Mouse (Mus musculus) T-helper 17 cell (primary cell): ENCODE measurements around the gene Retreg3.

ENCODE experiments used
- in situ Hi-C, 2 experiments: fragments of 300-600 bp; cut with MboI, MseI; formaldehyde crosslinking; loops; 1 replicate in 1 of 2; 2 replicates in 1 of 2; pipeline ENCODE4 v1.15.1; 2025; ENCODE audit warnings: high pct_unique_total_duplicates in 2 of 2

Retreg3 gene

DNA sequence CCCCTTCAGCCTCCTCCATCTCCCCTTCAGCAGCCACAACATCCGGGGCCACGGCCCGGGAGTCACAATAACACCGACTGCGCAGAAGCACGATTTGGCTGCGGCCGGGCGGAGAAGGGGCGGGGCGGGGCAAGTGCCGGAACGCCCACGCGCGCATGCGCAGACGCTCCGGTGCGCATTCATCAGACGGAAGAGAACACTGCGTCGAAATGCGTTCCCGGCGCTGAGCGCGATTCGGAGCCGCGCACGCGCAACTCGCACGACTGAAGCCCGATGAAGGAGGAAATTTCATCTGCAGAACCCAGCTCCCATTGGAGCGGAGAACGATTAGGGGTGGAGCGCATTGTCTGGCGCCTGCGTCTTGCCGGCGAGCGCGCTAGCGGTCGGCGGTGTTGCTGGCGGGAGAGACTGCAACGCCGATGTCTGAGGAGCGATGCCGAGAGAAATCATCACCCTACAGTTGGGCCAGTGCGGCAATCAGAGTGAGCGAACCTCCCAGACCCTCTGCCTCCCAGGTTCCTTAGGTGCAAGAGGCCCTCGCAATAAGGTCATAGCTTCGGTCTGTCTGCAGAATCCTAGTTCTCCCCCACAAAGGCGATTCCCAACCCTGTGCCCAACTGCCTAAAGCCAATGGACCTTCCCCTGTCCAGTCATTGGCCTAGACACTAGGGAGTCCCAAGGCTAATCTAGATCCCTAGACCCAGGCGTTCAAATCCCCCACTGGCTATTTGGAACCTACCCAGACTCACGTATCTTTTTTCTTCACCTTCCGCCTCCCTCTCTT, at the start of gene Retreg3, which contains the start of gene Tubg1:
Gene Retreg3 (minus strand): TSS at position 133 of the 784 bp plus-strand sequence.
Gene Tubg1 (plus strand): TSS at position 178 of the 784 bp plus-strand sequence.
- in situ Hi-C loops, result loop anchor here (5.0 kb wide), 1 partner anchor 42 kb away; no protein-coding TSS in a partner anchor

DNA sequence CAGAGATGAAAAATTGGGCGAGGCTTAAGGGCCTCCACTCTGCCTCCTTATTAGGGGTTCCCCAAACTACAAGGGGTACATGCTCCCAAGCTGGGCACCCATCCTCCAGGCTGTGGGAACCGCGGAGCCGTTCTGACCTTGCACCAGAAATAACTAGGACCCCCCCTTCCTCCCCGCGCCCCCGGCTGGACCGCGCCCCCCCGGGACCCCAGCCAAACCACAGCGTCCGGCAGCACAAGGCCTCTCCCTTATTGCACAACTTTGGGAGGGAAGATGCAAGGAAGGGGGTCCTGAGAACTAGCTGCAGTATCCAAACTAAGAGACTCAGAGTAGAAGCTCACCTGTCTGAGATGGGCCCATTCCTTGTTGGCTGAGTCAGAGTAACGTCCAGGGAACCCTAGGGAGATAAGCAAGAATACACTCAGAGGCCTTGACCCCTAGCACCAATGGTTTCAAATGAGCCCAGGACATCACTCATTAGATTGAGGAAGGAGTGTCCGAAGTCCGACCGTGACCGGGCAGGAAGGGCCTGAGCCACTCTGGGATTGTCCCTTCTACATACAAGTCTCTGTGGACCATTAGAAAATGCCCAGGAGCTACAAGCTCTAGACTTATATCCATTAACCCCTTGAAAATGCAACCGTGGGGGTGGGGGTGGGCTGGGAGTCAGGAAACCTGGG, 48.7 kb upstream of the Retreg3 start:
- in situ Hi-C loops, result no loop called here

DNA sequence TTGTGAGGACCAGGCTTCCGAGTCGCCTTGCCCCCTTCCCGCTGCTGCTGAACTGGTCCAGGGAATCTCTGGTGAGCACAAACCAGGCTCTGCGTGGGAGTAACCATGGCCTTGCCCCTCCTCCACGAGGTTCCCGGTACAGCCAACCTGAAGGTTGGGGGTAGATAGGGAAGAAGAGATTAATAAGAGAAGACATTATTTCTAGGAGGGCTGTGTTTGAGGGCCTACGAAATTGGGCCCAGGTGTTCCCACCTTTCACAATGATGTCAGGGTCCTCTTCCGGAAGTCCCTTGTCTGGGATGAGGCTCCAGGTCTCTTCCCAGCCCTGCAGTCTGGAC, 48.2 kb upstream of the Retreg3 start:
- in situ Hi-C loops, result no loop called here

DNA sequence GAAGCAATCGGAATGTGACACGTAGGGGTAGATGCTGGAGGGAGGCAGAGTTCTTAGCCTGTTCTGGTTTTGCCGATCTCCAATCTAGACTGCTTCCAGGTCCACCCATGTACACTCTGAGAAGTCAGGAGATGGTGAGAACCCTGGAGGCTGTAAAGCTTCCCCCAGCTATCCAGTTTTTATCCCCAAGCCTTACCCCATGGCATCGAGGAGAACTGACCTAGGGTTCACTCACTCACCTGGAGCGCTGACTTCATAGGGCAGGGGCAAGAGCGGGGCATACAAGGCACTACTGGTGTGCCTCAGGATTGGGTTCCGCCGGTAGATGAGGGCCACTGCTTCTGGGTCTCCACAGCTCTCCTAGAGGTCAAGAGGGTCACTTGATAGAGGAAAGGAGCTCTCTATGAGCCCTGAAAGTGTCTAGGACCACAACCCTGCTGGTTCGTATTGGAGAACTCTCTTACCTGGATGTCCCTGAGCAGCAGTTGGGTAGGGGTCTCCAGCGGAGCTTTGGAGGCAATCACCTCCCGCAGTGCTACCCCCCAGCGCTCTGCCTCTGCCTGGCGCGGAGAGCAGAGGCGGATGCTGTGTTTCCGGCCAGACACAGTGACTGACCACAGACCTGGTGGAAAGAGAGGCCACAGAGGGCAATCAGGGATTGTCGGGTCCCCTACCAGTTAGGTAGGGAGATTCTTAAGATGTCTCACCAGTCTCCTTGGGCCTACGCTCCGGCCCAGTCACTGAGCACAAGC, 47.7 kb upstream of the Retreg3 start:
- in situ Hi-C loops, result no loop called here

DNA sequence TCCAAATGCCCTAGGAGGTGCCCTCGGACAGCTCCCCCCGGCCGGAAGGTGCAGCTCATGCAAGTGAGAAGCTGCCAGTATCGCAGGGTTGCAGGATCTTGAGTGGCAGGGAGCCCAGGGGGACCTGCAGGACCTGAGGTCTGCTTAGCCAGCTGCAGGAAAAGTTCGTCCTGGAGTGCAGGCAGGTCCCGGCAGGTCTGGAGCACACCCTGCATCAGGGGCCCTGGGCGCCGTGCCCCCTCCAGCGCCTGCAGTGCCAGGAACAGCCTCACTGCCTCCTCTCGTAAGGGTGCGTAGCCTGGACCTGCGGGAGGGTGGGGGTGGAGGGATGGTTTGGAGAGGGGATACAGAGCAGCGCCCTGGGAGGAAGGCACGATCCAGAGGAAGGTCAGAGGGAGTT, 46.7 kb upstream of the Retreg3 start:
- in situ Hi-C loops, result no loop called here

DNA sequence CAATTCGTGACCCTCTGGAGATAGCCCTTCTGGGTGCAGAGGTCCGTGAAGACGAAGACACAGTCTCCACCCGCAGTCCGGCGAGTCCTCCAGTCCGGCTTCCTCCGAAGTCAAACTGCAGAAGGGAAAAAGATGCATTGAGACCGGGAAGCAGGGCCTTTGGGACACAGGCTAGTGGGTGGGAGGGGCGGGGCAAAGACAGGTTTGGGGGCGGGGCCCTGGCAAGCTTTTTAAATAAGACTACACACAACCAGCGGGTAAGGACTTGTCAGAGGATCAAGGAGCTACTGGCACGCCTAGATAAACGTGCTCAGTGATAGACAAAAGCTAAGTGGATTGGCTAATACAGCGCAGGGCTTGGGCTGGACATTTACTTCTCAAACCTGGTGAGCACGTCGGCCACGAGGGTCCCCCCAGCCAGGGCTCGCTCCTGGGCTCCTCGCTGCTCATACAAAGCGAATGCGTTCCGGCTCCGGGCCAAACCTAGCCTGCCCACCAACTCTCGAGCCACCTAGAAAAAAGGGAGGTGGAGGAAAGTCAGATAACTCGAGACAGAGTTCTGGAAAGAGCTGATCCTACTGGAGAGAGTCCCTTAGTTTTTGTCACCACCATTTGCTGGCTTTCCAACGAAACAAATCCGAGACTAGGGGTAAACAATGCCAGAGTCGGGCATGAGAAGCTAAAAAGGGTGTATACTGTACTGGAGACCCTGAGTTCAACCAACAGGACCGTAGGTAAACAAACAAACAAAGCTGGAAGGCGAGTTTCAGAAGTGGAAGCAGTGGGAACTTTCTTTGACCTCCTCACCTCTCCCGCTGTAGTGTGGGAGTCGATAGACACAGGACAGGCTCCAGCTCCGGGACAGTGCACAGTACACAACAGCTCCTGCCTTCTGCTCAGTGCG, 45.2 kb upstream of the Retreg3 start:
- in situ Hi-C loops, result loop anchor here (5.0 kb wide), 1 partner anchor 43 kb away; no protein-coding TSS in a partner anchor

DNA sequence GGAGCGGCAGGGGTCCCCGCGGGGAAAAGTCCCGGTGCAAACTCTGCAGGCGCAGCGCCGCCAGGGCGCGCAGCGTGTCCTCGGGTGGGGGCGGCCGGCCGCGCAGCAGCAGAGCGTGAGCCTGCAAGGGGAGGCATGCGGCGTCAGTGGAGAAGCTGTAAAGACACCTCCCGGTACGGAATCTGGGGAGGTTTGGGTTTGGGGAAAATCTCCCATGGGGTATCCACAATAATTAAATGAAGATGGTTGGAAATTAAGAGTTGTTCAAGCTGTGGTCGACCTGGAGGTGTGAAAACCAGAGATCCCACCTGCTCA, 44.6 kb upstream of the Retreg3 start:
- in situ Hi-C loops, result loop anchor here (5.0 kb wide), 1 partner anchor 42 kb away; no protein-coding TSS in a partner anchor

DNA sequence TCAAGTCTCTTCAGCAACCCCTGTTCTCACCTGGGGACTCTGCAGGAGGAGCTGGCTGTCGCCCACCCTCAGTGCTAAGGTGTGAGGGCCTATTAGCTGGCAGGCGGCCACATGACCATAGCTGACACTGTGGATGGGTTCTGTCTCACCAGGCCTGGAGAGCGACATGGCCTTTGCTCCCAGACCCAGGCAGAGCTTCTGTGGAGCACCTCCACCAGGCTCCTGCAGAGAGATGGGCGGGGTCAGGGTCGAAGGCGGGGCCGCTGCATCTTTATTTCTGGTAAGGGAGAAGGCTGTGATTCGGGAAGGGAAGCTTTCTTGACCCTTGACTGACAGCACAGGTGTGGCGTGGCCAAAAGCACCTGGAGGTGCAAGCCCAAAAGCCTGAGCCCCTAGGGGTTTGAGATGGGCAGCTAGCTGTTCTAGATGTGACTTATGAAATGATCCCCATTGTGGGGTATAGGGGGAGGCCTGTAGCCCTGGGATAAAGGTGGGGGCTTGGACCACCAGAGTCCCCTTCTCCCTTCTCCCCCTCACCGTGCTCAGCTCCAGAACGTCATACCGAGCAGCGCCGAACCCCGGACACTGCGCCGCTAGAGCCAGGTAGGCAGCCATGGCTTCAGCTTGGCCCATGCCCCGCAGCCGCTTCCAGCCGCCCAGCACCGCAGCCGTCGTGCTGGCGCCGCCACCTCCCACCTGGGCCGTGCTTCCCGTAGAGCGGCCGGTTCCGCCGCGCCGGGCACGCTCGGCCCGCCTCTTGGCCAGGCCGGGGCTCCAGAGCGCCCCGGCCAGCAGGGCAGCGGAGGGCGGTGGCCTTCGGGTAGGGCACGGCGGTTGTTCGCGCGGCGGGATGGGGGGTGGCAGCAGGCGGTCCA, 44.0 kb upstream of the Retreg3 start:
- in situ Hi-C loops, result loop anchor here (5.0 kb wide), 1 partner anchor 41 kb away; no protein-coding TSS in a partner anchor

DNA sequence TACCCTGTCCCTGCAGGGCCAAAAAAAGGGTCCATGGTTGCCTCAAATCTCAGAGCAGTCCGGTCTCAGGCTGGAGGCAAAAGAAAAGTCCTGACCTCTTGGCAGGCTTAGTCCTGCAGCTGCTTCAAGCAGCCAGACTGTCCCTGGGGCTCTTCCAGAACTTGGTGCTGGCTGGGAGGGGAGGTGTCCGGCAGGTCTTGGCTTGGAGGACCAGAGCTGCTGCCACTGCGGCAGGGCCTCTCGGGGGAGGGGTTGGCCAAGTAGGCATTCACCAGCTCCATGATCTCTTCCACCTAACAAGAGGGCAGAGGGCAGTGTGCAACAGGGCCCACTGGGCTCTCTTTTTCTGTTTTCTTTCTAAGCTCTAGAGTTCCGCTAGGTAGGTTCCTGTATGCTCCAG, 43.1 kb upstream of the Retreg3 start:
- in situ Hi-C loops, result loop anchor here (5.0 kb wide), 1 partner anchor 40 kb away; no protein-coding TSS in a partner anchor

DNA sequence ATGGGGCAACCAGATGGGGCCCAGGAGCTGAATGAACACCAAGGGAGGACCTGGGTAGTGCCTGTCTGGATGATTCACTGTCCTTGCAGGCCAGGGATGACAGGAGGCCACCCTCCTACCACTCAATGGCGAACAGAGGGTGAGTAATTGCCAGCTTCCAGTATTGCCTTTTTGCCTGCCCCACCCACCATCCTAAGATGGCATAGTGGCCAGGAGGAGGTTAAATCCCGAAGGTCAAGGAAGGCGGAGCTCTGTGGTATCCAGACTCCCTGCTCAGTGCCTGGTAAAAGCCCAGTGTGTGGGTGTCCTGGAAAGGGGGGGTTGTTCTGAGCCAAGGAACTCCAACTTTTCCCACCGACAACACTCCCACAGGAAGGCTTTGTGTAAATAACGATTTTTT, 42.6 kb upstream of the Retreg3 start:
- in situ Hi-C loops, result loop anchor here (5.0 kb wide), 1 partner anchor 40 kb away; no protein-coding TSS in a partner anchor

DNA sequence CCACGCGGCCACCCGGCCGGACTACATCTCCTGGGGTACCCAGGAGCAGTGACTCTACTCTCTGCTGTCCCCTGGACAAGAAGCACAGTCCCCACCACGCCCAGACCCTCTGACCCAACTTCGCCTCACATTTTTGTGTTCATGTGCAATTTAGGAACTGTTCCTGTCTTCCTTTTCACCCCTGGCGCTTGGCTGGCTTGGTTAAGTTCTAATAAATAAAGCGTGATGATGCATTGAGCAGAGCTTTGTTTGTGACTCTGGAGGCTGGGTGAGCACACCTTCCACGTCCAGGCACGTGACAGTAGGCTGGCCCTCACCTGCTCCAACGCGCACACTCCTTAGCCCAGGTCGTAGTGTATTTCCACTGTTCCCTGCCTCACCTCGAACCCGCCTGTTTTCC, 41.9 kb upstream of the Retreg3 start:
- in situ Hi-C loops, result loop anchor here (5.0 kb wide), 1 partner anchor 39 kb away; no protein-coding TSS in a partner anchor

DNA sequence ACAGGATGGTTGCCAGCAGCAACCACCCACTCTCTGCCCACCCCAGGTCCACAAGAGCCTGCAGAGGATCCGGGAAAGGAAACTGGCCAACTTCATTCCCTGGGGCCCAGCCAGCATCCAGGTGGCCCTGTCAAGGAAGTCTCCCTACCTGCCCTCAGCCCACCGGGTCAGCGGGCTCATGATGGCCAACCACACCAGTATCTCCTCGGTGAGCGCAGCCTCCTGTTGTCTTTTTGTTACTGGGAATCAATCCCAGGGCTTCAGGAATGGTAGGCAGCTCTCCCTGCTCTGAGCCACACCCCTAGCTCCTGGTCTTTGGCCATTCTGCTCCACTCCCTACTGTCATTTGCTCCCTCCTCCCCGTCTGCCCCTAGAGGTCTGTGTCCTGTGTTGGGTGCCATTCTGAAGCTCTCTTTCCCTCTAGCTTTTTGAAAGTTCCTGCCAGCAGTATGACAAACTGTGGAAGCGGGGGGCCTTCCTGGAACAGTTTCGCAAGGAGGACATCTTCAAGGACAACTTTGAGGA, 41.4 kb upstream of the Retreg3 start:
- in situ Hi-C loops, result loop anchor here (5.0 kb wide), 1 partner anchor 39 kb away; no protein-coding TSS in a partner anchor

DNA sequence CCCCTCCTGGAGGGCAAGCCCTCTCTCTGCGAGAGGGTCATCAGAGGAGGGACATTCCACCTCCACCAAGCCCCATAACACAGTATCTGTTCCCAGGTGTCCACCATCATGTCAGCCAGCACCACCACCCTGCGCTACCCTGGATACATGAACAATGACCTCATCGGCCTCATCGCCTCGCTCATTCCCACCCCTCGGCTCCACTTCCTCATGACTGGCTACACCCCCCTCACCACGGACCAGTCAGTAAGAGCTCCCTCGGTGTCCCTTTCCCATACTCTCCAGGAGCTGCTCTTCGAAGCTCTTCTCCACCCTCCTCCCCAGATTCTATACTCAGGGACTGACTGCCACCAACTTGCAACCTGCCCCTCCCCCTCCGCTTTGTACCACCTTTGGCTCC, 40.5 kb upstream of the Retreg3 start:
- in situ Hi-C loops, result loop anchor here (5.0 kb wide), 1 partner anchor 38 kb away; no protein-coding TSS in a partner anchor

DNA sequence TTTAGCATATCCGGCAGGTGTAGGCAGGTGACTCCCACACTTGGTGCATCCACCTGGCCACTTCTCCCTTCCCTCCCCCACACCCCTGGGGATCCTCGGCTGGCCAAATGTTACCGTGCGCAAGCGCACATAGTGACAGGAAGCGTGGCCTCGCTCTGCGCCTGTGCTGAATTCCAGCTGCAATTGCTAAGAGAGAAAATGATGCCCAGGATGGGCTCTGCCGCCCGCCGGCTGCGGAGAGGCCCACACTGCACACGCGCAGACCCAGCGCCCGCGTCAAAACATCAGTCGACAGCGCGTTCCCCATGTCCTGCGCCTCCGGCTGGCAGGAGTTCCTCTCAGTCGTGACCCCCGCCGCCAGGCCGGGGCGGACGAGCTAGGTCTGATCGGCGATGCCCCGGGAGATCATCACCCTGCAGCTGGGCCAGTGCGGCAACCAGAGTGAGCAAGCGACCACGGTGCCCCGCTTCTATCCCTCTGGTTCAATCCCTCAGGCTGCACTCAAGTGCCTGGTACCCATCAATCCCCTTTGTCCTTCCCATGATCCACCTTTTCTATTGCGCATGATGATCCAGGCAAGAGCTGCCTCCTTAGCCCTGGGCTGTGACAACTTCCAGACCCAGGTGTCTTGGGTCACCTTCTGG, 36.2 kb upstream of the Retreg3 start, which contains the start of gene Tubg2:
Gene Tubg2 (plus strand): TSS at position 180 of the 644 bp plus-strand sequence.
- in situ Hi-C loops, result no loop called here

DNA sequence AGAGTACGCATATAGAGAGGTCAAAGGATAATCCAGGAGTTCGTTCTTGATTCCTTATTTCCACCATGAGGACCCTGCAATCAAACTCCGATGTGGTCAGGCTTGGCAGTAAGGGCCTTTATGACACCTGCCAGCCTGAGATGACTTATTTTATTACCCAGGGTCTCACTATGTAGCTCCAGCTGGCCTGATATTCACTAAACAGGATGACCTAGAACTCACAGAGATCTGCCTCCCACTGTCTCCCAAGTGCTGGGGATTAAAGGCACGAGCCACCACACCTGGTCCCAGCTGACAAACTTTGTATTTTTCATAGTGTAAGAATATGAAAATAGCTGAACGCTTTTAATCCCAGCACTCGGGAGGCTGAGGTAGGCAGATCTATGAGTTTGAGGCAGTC, 35.5 kb upstream of the Retreg3 start:
- in situ Hi-C loops, result no loop called here

DNA sequence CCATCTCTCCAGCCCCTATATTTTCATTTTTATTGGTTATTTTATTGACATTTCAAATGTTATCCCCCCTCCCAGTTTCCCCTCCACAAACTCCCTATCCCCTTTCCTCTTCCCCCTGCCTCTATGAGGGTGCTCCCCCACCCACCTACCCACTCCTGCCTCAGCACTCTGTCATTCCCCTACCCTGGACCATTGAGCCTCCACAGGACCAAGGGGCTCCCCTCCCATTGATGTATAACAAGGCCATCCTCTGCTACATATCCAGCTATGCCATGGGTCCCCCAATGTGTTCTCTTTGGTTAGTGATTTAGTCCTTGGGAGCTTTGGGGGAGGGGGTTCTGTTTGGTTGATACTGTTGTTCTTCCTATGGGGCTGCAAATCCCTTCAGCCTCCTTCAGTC, 35.0 kb upstream of the Retreg3 start:
- in situ Hi-C loops, result no loop called here

DNA sequence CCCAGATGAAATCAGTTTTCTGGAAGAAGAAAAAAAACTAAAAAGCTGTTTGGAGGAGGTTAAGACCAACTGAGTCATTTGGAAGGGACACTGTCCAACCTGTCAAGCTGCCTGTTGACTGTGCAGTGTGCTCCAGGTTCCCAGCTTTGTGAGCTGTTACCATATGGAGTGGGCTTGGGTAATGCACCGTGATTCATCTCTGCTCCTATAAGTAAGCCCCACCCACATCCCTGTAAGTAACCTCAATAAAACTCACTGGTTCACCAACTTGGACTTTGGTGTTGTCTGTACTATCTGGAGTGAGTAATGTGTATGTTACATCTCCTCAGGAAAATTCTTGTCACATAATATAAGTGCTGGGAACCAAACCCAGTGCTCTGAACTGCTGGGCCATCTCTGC, 33.1 kb upstream of the Retreg3 start:
- in situ Hi-C loops, result no loop called here

DNA sequence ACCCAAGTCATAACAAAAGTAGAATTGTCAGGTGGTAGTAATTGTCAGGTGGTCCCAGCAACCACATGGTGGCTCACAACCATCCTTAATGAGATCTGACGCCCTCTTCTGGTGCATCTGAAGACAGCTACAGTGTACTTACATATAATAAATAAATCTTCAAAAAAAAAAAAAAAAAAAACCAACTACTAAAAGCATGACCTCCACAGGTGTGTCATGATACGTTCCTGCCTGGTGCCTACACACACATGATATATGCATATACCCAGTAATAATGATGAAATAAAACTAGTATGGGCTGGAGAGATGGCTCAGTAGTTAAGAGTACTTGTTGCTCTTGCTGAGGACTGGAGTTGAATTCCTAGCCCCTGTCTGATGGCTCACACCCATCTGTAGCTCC, 31.4 kb upstream of the Retreg3 start:
- in situ Hi-C loops, result no loop called here
